Mouse (Mus musculus): ENCODE data around the gene Edc4.

Gene Edc4

GRCm38 (mm10) chr8:105874301-105874700, 6.4 kb upstream of the Edc4 start:
- no peak for DNase-seq (ENCODE audit: low read depth, low spot score)

DNA sequence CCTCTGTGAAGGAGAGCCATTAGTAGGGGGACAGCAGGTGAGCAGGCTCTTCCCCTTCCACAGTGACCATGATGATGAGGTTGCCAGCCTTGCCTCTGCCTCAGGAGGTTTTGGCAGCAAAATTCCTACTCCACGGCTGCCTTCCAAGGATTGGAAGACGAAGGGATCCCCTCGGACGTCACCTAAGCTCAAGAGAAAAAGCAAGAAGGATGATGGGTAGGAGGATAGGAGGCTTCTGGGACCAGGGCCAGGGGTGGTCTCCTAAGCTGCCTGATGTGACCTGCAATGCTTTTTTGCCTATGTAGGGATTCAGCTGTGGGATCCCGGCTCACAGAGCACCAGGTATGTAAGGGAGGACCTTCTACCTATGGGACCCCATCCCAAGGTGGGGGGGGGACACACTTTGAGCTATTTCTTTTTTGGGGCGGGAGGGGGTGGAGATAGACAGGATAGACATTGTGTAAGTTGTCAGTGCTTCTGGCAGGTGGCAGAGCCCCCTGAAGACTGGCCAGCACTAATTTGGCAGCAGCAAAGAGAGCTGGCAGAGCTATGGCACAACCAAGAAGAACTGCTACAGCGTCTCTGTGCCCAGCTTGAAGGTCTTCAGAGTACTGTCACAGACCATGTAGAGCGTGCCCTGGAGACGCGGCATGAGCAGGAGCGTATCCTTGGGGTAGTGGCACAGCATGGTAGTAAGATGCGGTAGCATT, 9.2 kb downstream of the Edc4 start:
- no peak for DNase-seq (ENCODE audit: low read depth, low spot score)

DNA sequence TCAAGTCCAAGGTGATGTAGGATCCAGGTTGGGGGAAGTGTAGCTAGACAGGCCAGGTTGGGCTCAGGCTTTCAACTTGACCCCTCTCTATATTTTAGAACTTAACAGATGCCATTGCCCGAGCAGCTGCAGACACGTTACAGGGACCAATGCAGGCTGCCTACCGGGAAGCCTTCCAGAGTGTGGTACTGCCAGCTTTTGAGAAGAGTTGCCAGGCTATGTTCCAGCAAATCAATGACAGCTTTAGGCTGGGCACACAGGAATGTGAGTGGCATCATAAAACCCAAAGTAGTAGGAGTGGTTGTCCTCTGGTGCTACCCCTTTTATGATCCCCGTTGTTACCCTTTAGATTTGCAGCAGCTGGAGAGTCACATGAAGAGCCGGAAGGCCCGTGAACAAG, 10.2 kb downstream of the Edc4 start:
- DNase-seq (ENCODE audit: low read depth, low spot score) = no peak

- DNase-seq (ENCODE audit: low read depth, low spot score) = no peak
These were observed 11.8 kb downstream of the Edc4 start for GRCm38 (mm10) chr8:105892432-105892831.

- DNase-seq (ENCODE audit: low read depth, low spot score) = peak; percentile 58
These were observed 12.7 kb downstream of the Edc4 start, which contains the start of gene Nrn1l for GRCm38 (mm10) chr8:105893339-105893738. TSS of gene Nrn1l (plus strand) at chr8:105893567.

DNA sequence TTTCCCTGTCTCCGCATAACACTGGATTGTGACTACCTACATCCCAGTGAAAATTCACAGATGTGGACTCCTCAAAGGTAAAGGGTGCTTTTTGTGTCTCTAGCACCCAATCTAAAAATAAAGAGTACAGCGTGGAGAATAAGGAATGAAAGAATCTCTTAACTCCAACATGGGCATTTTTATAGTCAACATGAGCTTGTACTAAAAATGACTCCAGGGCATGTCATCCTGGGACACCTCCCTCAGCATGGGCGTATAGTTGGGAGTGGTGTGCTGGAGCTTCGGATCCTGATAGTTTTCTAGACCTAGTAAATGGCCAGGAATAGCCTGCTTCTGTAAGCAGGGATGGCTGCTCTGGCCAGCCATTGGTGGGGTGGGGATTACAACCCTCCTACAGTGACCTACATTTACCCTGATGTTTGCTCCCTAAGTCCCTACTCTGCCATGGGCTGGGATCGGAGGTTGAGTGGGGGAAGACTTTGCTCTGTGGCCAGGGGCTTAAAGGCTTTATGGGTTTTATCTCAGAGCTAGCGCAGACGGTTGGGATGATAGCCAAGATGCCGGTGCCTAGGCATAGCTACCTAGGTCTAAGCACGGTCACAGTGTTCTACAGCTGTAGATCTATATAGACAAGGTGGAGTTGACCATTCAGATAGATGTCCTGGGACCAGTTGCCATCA, 17.3 kb downstream of the Edc4 start:
- no peak for DNase-seq (ENCODE audit: low read depth, low spot score)

GRCm38 (mm10) chr8:105900180-105900940, 19.7 kb downstream of the Edc4 start, which contains the start of gene Pskh1:
TSS of gene Pskh1 (plus strand) at chr8:105900441.
- DNase-seq (ENCODE audit: low read depth, low spot score) = peak; percentile 95

GRCm38 (mm10) chr8:105900941-105901616, 20.4 kb downstream of the Edc4 start:
- DNase-seq (ENCODE audit: low read depth, low spot score) = no peak

GRCm38 (mm10) chr8:105919390-105919789, 38.7 kb downstream of the Edc4 start:
- no peak for DNase-seq (ENCODE audit: low read depth, low spot score)

GRCm38 (mm10) chr8:105925123-105925522, 44.4 kb downstream of the Edc4 start:
- DNase-seq (ENCODE audit: low read depth, low spot score) = no peak

DNA sequence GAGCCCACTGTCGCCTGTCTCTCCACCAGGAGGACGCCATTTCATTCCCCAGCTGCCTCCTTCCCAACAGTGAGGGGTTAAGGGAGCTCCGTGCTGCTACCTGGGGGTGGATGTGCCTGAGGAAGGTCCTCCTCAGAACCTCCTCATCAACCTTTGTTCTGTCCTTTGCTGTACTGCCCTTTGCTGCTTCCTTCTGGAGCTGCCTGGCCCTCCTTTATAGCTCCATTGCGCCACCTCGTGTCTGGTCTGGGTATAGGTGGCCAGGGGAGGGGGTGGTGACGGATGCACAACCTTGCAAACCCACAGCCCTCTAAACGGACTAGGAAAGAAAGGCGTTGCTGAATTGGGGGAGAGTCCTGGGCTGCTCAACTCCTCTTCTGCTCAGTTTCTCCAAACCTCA, 49.9 kb downstream of the Edc4 start:
- DNase-seq (ENCODE audit: low read depth, low spot score) = peak; percentile 68

DNA sequence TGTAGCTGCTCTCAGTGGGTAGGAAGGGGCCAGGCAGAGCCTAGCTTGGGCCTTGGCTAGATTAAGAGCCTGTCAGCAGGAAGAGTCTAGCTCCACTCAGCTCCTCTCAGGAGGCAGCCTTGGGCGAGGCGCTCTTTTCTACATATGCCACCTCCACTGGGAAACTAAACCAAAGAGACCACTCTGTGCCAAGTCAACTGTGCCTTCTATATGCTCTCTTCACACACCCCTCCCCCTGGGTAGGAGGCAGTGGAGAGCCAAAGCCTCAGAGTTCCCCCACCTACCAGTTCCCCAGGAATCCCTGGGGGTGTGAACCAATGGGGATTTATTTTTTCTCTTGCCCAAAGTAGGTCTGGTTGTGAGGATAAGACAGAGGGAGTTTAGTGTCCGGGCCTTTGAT, 50.6 kb downstream of the Edc4 start:
- no peak for DNase-seq (ENCODE audit: low read depth, low spot score)

DNA sequence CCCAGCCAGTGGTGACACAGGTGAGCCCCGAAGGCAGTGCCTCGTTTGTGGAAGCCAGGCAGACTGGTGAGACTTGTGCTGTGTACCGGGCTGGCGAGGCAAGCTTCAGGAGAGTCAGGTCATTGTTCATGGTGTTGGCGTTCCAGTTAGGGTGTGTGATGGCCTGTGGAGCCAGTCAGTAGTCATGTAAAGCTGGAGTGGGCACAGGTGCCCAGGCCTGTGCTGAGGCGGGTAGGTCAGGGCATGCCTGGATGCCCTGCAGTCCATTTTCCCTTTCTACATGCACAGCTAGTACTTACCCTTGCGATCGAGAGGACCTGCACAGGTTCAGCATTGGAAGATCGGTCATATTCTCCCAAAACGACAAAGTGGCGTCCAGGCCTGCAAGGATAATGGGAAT, 51.8 kb downstream of the Edc4 start:
- DNase-seq (ENCODE audit: low read depth, low spot score) = no peak

- DNase-seq (ENCODE audit: low read depth, low spot score) = no peak
These were observed 53.1 kb downstream of the Edc4 start, which contains the start of gene Ctrl for GRCm38 (mm10) chr8:105933762-105934161. TSS of gene Ctrl (minus strand) at chr8:105933862.

DNA sequence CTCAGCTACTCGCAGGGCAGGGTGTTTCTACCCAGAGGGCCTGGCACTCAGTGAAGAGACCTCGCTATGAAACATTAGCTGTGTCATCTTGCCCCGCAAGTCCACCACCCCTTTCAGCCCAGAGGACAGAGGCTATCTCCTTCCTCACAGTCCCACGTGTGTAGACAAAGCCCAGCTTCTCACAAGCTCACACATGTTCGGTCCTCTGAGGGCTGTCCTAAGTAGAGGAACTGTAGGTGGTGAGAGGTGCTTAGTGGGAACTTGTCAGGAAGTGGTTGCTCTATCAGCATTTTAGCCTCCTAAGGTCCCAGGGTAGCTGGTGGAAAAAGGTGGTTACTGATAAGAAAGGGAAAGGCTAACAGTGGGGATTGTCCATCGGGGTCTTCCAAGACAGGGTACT, 54.4 kb downstream of the Edc4 start:
- DNase-seq (ENCODE audit: low read depth, low spot score) = no peak

DNA sequence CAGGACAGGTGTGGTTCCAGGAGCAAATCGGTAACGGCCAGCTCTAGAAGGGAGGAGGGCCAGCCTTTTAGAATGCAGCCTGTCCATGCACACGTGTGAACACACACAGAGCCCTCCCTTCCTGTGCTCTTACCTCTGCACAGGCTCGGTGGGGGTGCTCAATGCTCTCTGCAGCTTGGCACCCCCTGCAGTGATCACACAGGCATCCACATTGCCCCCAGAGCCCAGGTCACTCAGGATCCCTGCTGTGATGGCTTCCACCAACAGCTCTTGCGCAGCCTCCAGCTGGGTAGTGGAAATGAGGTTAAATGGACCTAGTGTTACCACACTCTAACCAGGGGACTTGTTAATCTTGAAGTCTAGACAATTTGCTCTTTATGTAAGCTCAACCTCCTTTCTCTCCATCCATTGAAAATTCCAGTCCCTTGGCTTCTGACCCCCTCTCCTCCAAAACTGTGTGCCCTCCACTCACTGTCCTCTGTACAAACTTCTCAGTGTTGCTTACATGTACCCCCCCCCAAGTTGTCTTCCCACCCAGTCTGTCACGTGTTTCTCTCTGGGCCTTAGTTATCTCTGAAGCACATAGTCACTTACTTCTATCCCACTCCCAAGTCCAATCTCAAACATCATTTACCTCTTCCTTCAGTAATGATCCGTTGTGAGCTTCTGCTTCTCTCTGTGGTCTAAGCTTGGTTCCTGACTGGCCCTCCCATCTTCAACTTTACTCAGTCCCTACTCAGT, 55.4 kb downstream of the Edc4 start:
- DNase-seq (ENCODE audit: low read depth, low spot score) = no peak

DNA sequence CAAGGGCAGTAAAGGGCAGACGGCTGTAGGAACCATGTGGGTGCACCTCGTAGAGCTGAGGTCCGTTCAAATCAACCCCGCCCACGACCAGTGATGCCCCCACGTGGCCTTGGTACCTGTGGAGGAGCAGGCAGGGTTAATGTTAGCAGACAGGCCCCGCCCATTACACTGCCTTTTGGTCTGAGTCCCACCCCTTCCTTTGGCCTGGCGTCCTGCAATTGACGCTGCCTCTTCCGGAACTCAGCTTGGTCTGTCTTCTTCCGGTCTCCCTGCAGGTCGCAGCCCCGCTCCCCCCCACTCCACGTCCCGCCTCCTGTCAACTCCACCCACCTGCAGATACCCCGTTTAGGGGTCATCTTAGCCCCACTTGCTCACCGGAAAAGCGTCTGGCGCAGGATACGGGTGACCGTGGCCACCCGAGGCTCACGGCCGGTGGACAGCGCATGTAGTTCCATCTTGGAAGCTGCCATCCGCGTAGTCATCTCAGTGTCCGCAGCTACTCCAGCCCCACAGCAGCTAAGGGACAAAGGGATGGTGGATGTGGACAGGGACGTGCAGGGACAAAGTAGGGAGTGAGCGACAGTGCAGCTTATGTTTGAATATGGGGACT, 56.3 kb downstream of the Edc4 start:
- DNase-seq (ENCODE audit: low read depth, low spot score) = peak; percentile 84

DNA sequence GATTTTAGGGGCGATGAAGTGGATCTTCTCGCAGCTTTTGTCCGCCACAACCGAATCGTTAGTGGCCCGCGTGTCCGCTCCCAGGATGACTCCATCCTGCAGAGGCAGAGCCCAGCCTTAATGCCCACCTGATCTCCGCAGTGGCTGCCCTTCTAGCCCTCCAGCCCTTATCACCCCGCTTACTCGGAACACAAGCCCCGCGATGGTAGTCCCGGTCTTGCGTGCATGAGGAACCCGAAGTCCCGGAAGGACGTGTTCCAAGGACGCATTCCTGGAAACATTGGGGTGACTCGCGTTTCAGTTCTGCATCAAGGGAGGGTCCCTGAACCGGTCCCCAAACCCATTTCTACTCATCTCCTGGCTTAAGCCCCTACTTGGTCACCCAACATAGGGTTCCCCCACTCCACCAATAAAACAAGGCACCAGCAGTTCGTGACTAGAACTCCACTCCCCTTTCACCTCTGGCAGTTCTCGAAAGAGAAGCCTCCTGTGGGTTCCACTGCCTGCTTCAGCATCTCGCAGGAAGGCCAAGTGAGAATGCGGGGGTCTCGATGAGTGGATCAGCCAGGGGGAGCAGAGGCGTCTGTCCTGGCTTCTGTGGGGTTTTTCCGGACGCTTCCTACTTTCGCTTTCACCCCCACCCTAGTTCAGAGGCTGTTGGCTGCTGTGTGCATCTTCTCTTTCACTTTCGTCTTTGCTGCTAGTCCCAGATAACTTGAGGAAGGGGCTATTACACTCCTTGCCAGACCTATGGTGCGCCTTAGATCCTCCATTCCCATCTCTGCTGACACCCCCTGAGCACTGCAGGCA, 57.0 kb downstream of the Edc4 start:
- DNase-seq (ENCODE audit: low read depth, low spot score) = no peak

GRCm38 (mm10) chr8:105938306-105938669, 57.6 kb downstream of the Edc4 start, which contains the start of gene Psmb10:
TSS of gene Psmb10 (minus strand) at chr8:105938444.
- no peak for DNase-seq (ENCODE audit: low read depth, low spot score)

DNA sequence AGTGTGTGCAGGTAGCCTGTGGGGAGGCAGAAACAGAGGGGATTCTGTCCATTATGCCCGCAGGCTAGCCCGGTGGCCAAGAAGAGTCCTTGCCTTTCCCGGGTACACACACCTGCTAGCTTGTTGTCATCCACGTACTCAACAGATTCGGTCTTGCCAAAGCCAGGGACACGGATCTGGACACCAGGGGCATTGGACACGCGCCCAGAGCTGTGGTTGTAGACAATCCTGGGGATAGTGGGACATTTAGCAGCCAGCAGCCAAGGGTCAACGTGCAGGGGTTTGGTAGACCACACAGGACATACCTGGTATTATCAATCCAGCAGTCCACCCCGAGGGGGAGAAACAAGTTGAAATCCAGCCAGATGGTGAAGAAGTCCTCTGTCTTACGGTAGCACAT, 61.3 kb downstream of the Edc4 start:
- no peak for DNase-seq (ENCODE audit: low read depth, low spot score)

Data from embryo, embryonic 11.5 days (tissue).